Mouse (Mus musculus) embryonic facial prominence, embryonic 15.5 days (tissue): ENCODE measurements at regions not wholly inside any gene's neighbourhood (a gene's known extent, or its start where the extent isn't known, plus 50 kb on each side); places are given as distances from the start of the nearest gene placed in this dataset.
A peak's percentile ranks its signal among the peaks of the same experiment; 100 is the strongest.

Source experiments
- ATAC-seq: fragments of 200-750 bp; cut with Nextera tagmentation; 2 replicates; pipeline ENCODE4 v1.8.0; 2017; ENCODE audit warnings: low read depth, moderate TSS enrichment; ENCODE audit not compliant: insufficient number of reproducible peaks, low FRiP score, low TSS enrichment
- H3K27ac ChIP-seq: fragments of 300-500 bp; sonication (generic); replicated peaks from 2 replicates; pipeline ENCODE4 v1.5.1; 2015; ENCODE audit warnings: mild to moderate bottlenecking, inconsistent platforms
- H3K27me3 ChIP-seq: fragments of 300-500 bp; sonication (generic); 2 replicates; pipeline ENCODE4 v1.6.1; 2015; ENCODE audit warnings: inconsistent platforms
- H3K36me3 ChIP-seq: fragments of 300-500 bp; sonication (generic); 2 replicates; pipeline ENCODE4 v1.6.1; 2015; ENCODE audit warnings: mild to moderate bottlenecking, inconsistent platforms
- H3K4me1 ChIP-seq: fragments of 300-500 bp; sonication (generic); 2 replicates; pipeline ENCODE4 v1.6.1; 2015; ENCODE audit warnings: inconsistent platforms
- H3K4me2 ChIP-seq: fragments of 300-500 bp; sonication (generic); replicated peaks from 2 replicates; pipeline ENCODE4 v1.6.1; 2015; ENCODE audit warnings: mild to moderate bottlenecking, inconsistent platforms
- H3K4me3 ChIP-seq: fragments of 300-500 bp; sonication (generic); replicated peaks from 2 replicates; pipeline ENCODE4 v1.5.1; 2015; ENCODE audit warnings: mild to moderate bottlenecking, inconsistent platforms
- H3K9ac ChIP-seq: fragments of 300-500 bp; sonication (generic); 2 replicates; pipeline ENCODE4 v1.6.1; 2015; ENCODE audit warnings: inconsistent platforms
- H3K9me3 ChIP-seq: fragments of 300-500 bp; sonication (generic); replicated peaks from 2 replicates; pipeline ENCODE4 v1.6.1; 2016; ENCODE audit warnings: inconsistent platforms
- WGBS: fragments of 180-500 bp; shearing (Covaris S2); methylation state at CpG from one replicate; pipeline ENCODE4 v1.1.7; 2015; 5-methylcytosine and 5-hydroxymethylcytosine counted together

GRCm38 (mm10) chr10:23548322-23548721 is 197.7 kb upstream of the Eya4 start:
- no peak overlapping the region for H3K4me2 ChIP-seq

GRCm38 (mm10) chr10:23542712-23543111 is 192.1 kb upstream of the Eya4 start:
- ATAC-seq, result no peak
- 76% methylated on average over 11 of the region's 11 CpGs for whole genome bisulfite sequencing
- no peak overlapping the region for H3K4me2 ChIP-seq
- no peaks in the 10 kb centered on the region for H3K27me3 ChIP-seq
- H3K4me1 ChIP-seq, result 0 out of 2 replicates have a peak, but pooled peaks cover under 1% of the 10 kb centered on the region
- no peak overlapping the region for H3K27ac ChIP-seq
- no peak overlapping the region for H3K4me3 ChIP-seq
- H3K9ac ChIP-seq, result no peak overlapping the region
- H3K36me3 ChIP-seq, result no peaks in the 10 kb centered on the region
- H3K9me3 ChIP-seq, result no peaks in the 10 kb centered on the region

More at GRCm38 (mm10) chr10:23548322-23548721, 197.7 kb upstream of the Eya4 start:
- Histone ChIP-seq H3K36me3 (no peaks in the 10 kb centered on the region), H3K27ac (peak overlapping the region; percentile 55; the same call in 1 of the 2 replicates), H3K4me1 (peaks cover 11% of the 10 kb centered on the region), H3K4me3 (no peak overlapping the region), H3K27me3 (no peaks in the 10 kb centered on the region), H3K9ac (no peak overlapping the region), H3K9me3 (no peaks in the 10 kb centered on the region)
- ATAC-seq, result no peak
- WGBS, result 62% methylated on average over 6 of the region's 6 CpGs

DNA sequence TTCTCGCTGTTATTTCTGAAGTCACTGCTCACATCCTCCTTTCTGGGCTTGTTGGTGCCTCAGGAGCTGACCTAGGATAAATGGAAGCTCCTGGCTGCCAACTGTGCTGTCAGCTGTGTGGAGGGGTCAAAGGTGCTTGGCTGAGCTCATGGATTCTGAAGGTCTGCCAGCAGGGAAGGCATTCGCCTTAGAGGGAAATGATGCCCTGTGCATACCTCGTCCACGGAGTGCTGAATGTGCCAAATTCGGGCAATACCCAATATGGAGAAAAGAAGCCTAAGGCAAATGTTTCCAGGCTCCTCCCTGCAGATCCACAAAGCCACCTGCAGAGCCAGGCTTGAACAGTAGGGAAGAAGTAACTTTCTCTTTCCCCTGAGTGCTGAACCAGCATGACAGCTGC is 191.3 kb upstream of the Eya4 start:
- Histone ChIP-seq H3K9me3 (no peaks in the 10 kb centered on the region), H3K27me3 (no peaks in the 10 kb centered on the region), H3K4me3 (no peak overlapping the region), H3K4me1 (no peaks in the 10 kb centered on the region), H3K9ac (no peak overlapping the region), H3K4me2 (no peak overlapping the region), H3K27ac (no peak overlapping the region), H3K36me3 (no peaks in the 10 kb centered on the region)
- no peak for ATAC-seq
- WGBS, result 38% methylated on average over 5 of the region's 5 CpGs

DNA sequence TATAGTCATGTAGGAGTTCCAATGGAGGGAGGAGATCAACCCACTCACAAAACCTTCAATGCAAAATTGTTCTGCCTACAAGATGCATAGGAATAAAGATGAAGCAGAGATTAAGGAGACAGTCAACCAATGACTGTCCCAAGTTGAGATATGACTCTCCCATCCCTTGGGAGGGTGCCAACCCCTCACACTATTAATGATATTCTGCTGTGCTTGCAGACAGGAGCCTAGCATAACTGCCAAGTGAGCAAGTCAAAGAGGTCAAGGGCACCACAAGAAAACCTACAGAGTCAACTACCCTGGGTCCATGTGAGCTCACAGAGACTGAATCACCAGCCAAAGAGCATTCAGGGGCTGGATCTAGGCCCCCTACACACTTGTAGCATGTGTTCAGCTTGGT is 184.1 kb upstream of the Eya4 start:
- Histone ChIP-seq H3K27ac (no peak overlapping the region), H3K27me3 (no peaks in the 10 kb centered on the region), H3K4me3 (no peak overlapping the region), H3K36me3 (no peaks in the 10 kb centered on the region), H3K9me3 (no peaks in the 10 kb centered on the region), H3K4me2 (no peak overlapping the region), H3K4me1 (no peaks in the 10 kb centered on the region), H3K9ac (no peak overlapping the region)
- ATAC-seq, result no peak

DNA sequence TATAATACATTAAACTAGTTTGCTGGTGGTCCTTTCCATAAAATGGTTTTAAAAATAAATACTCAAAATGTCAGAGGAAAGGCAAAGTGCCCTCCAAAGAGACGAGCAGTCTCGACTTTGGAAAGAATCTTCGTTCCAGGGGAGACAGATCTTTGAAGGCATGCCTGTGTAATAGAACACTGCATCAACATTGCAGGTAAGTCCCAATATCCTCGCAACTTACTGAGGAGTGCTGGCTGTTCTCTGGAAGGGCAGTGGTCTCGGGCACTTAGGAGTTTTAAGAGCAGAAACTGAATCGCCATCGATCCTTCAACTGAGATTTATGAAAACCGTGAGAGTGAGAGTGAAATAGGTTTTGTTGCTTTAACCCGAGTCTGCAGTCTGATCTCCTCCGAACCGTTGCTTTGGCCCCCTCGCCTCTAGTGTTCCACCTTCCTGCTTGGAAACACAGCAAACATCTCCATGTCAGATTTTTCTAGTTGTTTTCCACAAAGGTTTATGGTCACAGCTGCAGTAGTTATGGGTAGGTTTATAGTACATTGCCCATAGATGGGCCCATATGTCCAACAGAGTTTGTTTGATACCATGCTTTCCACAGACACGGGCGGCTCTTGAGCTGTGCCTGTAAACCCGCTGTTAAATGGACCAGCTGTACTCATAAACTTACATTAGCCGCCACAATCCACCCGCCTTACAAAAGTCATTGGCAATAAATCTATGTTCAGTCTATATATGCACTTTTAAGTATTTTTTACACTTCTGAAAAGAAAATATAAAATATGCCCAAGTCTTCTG is 181.6 kb upstream of the Eya4 start:
- no peaks in the 10 kb centered on the region for H3K4me1 ChIP-seq
- no peaks in the 10 kb centered on the region for H3K9me3 ChIP-seq
- no peak overlapping the region for H3K4me2 ChIP-seq
- ATAC-seq, result no peak
- H3K27ac ChIP-seq, result no peak overlapping the region
- no peaks in the 10 kb centered on the region for H3K27me3 ChIP-seq
- WGBS, result 82% methylated on average over 17 of the region's 17 CpGs
- H3K4me3 ChIP-seq, result no peak overlapping the region
- H3K36me3 ChIP-seq, result no peaks in the 10 kb centered on the region
- no peak overlapping the region for H3K9ac ChIP-seq

- no peak overlapping the region for H3K9ac ChIP-seq
- no peak for ATAC-seq
- H3K4me1 ChIP-seq, result no peaks in the 10 kb centered on the region
- no peak overlapping the region for H3K27ac ChIP-seq
- no peak overlapping the region for H3K4me2 ChIP-seq
- no peaks in the 10 kb centered on the region for H3K36me3 ChIP-seq
- 64% methylated on average over 3 of the region's 3 CpGs for WGBS
- no peak overlapping the region for H3K4me3 ChIP-seq
- no peaks in the 10 kb centered on the region for H3K27me3 ChIP-seq
- no peaks in the 10 kb centered on the region for H3K9me3 ChIP-seq
Measured at GRCm38 (mm10) chr10:23530715-23531114, 180.1 kb upstream of the Eya4 start.

DNA sequence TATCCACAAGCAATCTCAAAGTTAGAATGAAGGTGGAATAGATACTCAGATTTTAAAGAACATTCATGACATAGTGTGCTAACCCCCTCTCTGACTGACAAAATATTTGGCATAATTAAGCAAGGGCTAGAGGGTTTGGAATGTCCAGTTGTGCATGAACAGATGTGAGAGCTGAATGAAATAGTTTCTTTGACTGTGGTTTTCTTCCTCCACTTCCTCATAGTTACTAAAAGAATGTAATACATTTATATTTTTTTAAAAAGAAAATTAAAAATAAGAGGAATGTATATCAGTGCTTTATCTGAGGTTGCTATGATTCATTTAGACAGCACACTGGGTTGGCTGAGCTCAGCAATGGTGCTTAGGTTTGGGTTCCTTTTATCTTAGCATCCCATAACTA is 176.2 kb upstream of the Eya4 start:
- no peak for ATAC-seq
- Histone ChIP-seq H3K27me3 (no peaks in the 10 kb centered on the region), H3K36me3 (no peaks in the 10 kb centered on the region), H3K9me3 (no peaks in the 10 kb centered on the region), H3K4me1 (no peaks in the 10 kb centered on the region), H3K4me2 (no peak overlapping the region), H3K4me3 (no peak overlapping the region), H3K27ac (no peak overlapping the region), H3K9ac (no peak overlapping the region)

- 65% methylated on average over 1 of the region's 1 CpGs for WGBS
- no peak overlapping the region for H3K4me3 ChIP-seq
- H3K36me3 ChIP-seq, result no peaks in the 10 kb centered on the region
- no peak overlapping the region for H3K9ac ChIP-seq
- ATAC-seq, result no peak
- H3K4me2 ChIP-seq, result no peak overlapping the region
- no peaks in the 10 kb centered on the region for H3K9me3 ChIP-seq
- H3K4me1 ChIP-seq, result no peaks in the 10 kb centered on the region
- no peak overlapping the region for H3K27ac ChIP-seq
- no peaks in the 10 kb centered on the region for H3K27me3 ChIP-seq
Measured at GRCm38 (mm10) chr10:23522664-23523063, 172.1 kb upstream of the Eya4 start.

DNA sequence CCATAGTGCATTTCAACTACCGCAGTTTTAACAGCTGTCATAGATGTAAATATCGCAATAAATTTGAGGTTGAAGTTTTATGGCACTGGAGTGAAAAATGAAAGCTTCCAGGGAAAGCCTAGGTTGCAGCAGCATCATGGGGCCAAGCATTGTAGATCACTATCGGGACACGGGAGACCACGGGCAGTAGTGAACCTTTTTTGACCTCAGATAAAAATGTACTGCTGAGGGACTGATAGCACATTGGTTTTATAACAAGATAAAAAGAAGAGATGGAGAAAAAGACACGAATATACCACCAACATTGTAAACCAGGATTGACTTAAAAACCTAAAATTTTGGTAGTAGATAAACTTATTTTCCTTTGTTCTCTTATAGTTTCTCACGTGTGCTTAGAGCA is 143.1 kb upstream of the Eya4 start:
- no peaks in the 10 kb centered on the region for H3K36me3 ChIP-seq
- H3K4me2 ChIP-seq, result no peak overlapping the region
- no peak overlapping the region for H3K9ac ChIP-seq
- H3K4me3 ChIP-seq, result no peak overlapping the region
- no peaks in the 10 kb centered on the region for H3K27me3 ChIP-seq
- no peak overlapping the region for H3K27ac ChIP-seq
- H3K4me1 ChIP-seq, result no peaks in the 10 kb centered on the region
- H3K9me3 ChIP-seq, result no peaks in the 10 kb centered on the region
- 83% methylated on average over 7 of the region's 7 CpGs for WGBS
- no peak for ATAC-seq

GRCm38 (mm10) chr10:23492971-23493370 is 142.4 kb upstream of the Eya4 start:
- H3K36me3 ChIP-seq, result no peaks in the 10 kb centered on the region
- no peaks in the 10 kb centered on the region for H3K4me1 ChIP-seq
- H3K9ac ChIP-seq, result no peak overlapping the region
- H3K9me3 ChIP-seq, result no peaks in the 10 kb centered on the region
- H3K4me3 ChIP-seq, result no peak overlapping the region
- H3K27ac ChIP-seq, result no peak overlapping the region
- ATAC-seq, result no peak
- 63% methylated on average over 5 of the region's 5 CpGs for WGBS
- no peak overlapping the region for H3K4me2 ChIP-seq
- H3K27me3 ChIP-seq, result no peaks in the 10 kb centered on the region

DNA sequence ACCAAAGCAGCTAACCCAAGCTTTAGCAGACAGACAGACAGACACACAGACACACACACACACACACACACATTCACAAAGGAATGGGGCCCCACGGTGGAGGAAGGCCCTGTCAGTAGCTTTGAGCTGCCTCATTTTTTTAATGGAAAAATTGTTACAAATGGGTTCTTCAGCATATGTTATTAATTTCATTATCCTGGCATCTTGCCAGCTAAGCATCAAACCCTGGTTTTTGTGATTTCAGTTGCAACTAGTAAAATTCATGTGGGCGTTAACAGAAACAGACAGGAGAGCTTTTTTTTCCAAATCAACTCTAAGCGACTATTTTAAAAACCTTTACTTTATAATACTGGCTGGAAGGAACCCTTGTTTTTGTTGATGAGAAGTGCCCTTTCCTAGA is 138.4 kb upstream of the Eya4 start:
- no peak overlapping the region for H3K4me2 ChIP-seq
- WGBS, result 17% methylated on average over 3 of the region's 3 CpGs
- no peaks in the 10 kb centered on the region for H3K36me3 ChIP-seq
- no peaks in the 10 kb centered on the region for H3K4me1 ChIP-seq
- H3K27ac ChIP-seq, result no peak overlapping the region
- H3K4me3 ChIP-seq, result no peak overlapping the region
- H3K9ac ChIP-seq, result no peak overlapping the region
- no peaks in the 10 kb centered on the region for H3K9me3 ChIP-seq
- no peaks in the 10 kb centered on the region for H3K27me3 ChIP-seq
- no peak for ATAC-seq

GRCm38 (mm10) chr10:23480474-23480873 is 129.9 kb upstream of the Eya4 start:
- H3K4me1 ChIP-seq, result no peaks in the 10 kb centered on the region
- ATAC-seq, result no peak
- H3K36me3 ChIP-seq, result no peaks in the 10 kb centered on the region
- no peaks in the 10 kb centered on the region for H3K27me3 ChIP-seq
- H3K27ac ChIP-seq, result no peak overlapping the region
- H3K9me3 ChIP-seq, result no peaks in the 10 kb centered on the region
- H3K4me3 ChIP-seq, result no peak overlapping the region
- no peak overlapping the region for H3K4me2 ChIP-seq
- no peak overlapping the region for H3K9ac ChIP-seq
